Mouse (Mus musculus): ENCODE measurements around the gene Garem2.

DNA sequence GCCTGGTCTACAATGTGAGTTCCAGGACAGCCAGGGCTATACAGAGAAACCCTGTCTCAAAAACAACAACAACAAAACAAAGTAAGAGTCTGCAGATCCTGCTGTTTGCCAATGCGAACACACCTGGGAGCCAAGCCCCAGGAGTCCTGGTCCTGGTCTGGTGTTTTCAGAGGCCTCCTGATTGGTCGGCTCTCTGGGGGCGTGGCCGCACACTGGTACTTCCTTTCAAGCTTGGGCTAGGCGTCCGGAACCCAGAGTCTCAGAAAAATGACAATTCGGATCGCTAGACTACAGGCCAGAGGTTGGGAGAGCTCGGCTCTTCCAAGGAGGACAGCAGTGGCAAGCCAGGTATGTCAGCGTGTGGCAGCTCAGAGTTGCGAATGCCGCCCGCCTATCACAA lies 12.3 kb upstream of the Garem2 start:
- TF ChIP-seq CTCF (IDR thresholded peaks at IDR 0.05; ENCODE audit: extremely low read depth, insufficient read length, insufficient replicate concordance, low read depth, low read length) = no peak
- no peak for TF ChIP-seq POLR2A (IDR thresholded peaks at IDR 0.05; ENCODE audit: low read depth, low read length)
